9 mouse cellular contexts compared by ENCODE assay signal in genomic region chr2:109958692-109959406, GRCm38 (mm10). TPM values are rescaled to one million over a fixed set of nuclear protein-coding genes. Genes with fewer than 3 reads are reported as not detected.
A peak's percentile ranks its signal among the peaks of the same experiment; 100 is the strongest.
DNase-seq lines count a peak whose midpoint lies in the region; ATAC-seq lines count a peak whose summit lies in the region.
"Had no signal": no experiment of that assay in that cellular context is flagged by ENCODE, and none has a peak within 500 bp of the region (broad histone marks: within the 10 kb centered on the region; RNA-seq: fewer than 3 reads in every experiment).

No protein-coding gene starts in this region.

- H3K9me3 ChIP-seq in liver, embryonic 15.5 days (replicated peaks), result no peaks in the 10 kb centered on the region
- H3K9me3 ChIP-seq: heart, embryonic 15.5 days had no signal

- WGBS in liver, embryonic 15.5 days (ENCODE audit: insufficient replicate concordance), result 55% methylated on average over 4 of the region's 4 CpGs

- H3K9ac ChIP-seq in liver, embryonic 15.5 days, result no peak overlapping the region
- H3K9ac ChIP-seq: heart, embryonic 15.5 days had no signal

- no peak overlapping the region for H3K4me2 ChIP-seq in liver, embryonic 15.5 days
- H3K4me2 ChIP-seq: heart, embryonic 15.5 days had no signal

- H3K27me3 ChIP-seq in liver, embryonic 15.5 days, result no peaks in the 10 kb centered on the region
- H3K27me3 ChIP-seq: heart, embryonic 15.5 days had no signal

- peaks cover 9% of the 10 kb centered on the region for H3K4me1 ChIP-seq in liver, embryonic 15.5 days (replicated peaks)

- ATAC-seq in liver, embryonic 15.5 days (ENCODE audit: insufficient read depth), result no peak
- peak; percentile 89 for ATAC-seq in megakaryocyte, adult 5-6 weeks (ENCODE audit: poor library complexity, severe bottlenecking)

- peak; percentile 43 for DNase-seq in cerebellum, adult 9-10 months
- DNase-seq in cerebellum, postnatal 10 days, result no peak
- DNase-seq in liver, result no peak
- peak; percentile 62 for DNase-seq in adrenal gland, postnatal 10 days
- no peak for DNase-seq in right cerebral cortex, postnatal 4 days
- DNase-seq in right cerebral cortex, postnatal 25 days, result no peak

- no peak overlapping the region for H3K4me3 ChIP-seq in liver, embryonic 15.5 days (replicated peaks)
- H3K4me3 ChIP-seq: heart, embryonic 15.5 days had no signal

- no peaks in the 10 kb centered on the region for H3K36me3 ChIP-seq in liver, embryonic 15.5 days (replicated peaks)
- H3K36me3 ChIP-seq: heart, embryonic 15.5 days had no signal

- H3K27ac ChIP-seq in liver, embryonic 15.5 days (replicated peaks), result 0 out of 2 replicates have a peak overlapping the region, but pooled peaks have one; percentile 9
- H3K27ac ChIP-seq: heart, embryonic 15.5 days had no signal

RNA-seq across cellular contexts. Expression of gene Lgr4, which starts 41.4 kb away (rescaled TPM):
- 3.0 and 3.5 TPM in 2 replicates for polyA plus RNA-seq in liver, embryonic 15.5 days (2015; fragmentation: Nextera tagmentation; extraction: Ambion mirVana)
- total RNA-seq in adrenal gland, postnatal 10 days (2021), result 10 to 100 TPM; 70.3 to 71.4 TPM
- total RNA-seq in megakaryocyte, adult 5-6 weeks (2015), result 0.94 and 1.3 TPM in 2 replicates
- 0.73 and 0.88 TPM in 2 replicates for total RNA-seq in megakaryocyte, adult 5-6 weeks (2017)

RNA-seq across cellular contexts. Expression of gene Ccdc34, which starts 58.8 kb away (rescaled TPM):
- polyA plus RNA-seq in liver, embryonic 15.5 days (2015; fragmentation: Nextera tagmentation; extraction: Ambion mirVana), result 16.7 and 19.4 TPM in 2 replicates
- 10 to 100 TPM; 13.8 to 16.7 TPM for total RNA-seq in adrenal gland, postnatal 10 days (2021)
- total RNA-seq in megakaryocyte, adult 5-6 weeks (2015), result 32.0 and 32.6 TPM in 2 replicates
- total RNA-seq in megakaryocyte, adult 5-6 weeks (2017), result 27.7 and 35.8 TPM in 2 replicates

Comparison
In these comparisons a context has a peak if more than half of its experiments do, and no peak if none do; other contexts are left out.
1. DNase-seq: peak in cerebellum, adult 9-10 months (single experiment) and adrenal gland, postnatal 10 days (single experiment); none in cerebellum, postnatal 10 days (0 of 2), liver (single experiment), right cerebral cortex, postnatal 4 days (single experiment) and right cerebral cortex, postnatal 25 days (single experiment).
2. RNA of gene Lgr4, which starts 41.4 kb away (total RNA-seq): 70.3 to 71.4 TPM in adrenal gland, postnatal 10 days; 0.73 to 1.3 TPM in megakaryocyte, adult 5-6 weeks; every median in the first group is over 10 times any median in the second.